Mouse (Mus musculus): ENCODE measurements around the gene 1700129C05Rik. TPM values are rescaled to one million over a fixed set of nuclear protein-coding genes. Genes with fewer than 3 reads are reported as not detected.

Gene 1700129C05Rik
- polyA plus RNA-seq, 1 experiment from 2014 or later: not detected

DNA sequence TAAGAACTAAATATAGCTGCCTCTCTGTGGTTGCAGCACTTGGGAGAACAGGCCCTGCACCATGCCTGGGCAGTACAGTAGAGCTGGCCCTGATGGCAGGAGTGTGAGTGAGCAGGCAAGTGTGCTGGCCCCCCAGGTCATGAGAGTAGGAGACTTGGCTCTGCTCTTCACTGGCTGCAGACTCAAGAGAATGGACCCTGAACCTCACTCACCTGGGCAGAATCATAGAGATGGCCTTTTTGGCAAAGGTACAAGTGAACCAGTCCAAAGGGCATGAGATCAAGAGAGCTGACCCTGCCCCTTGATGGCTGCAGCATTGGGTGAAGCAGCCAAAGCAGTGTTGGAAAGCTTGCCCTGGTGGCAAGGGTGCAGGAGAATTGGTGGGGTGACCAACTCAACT lies 49.1 kb downstream of the 1700129C05Rik start:
- no peak overlapping the region for H3K4me3 ChIP-seq (ENCODE audit: low read depth, low read length)
- H3K27ac ChIP-seq (replicated peaks; ENCODE audit: low read depth, low read length): no peak overlapping the region
- no peaks in the 10 kb centered on the region for H3K4me1 ChIP-seq (ENCODE audit: control insufficient read depth, insufficient read depth, low read length)
- no peaks in the 10 kb centered on the region for H3K36me3 ChIP-seq (ENCODE audit: control insufficient read depth, insufficient read depth, low read length)
- H3K9me3 ChIP-seq (ENCODE audit: control insufficient read depth, low read length): no peaks in the 10 kb centered on the region
- no peaks in the 10 kb centered on the region for H3K27me3 ChIP-seq (replicated peaks; ENCODE audit: control insufficient read depth, insufficient read depth, low read length)
- DNase-seq (ENCODE audit: low spot score) (no peak), ATAC-seq (ENCODE audit: low read depth) (no peak)
- no peak overlapping the region for H3K4me2 ChIP-seq (ENCODE audit: low read depth, low read length)
- no peak overlapping the region for H3K9ac ChIP-seq (ENCODE audit: low read depth, low read length)

DNA sequence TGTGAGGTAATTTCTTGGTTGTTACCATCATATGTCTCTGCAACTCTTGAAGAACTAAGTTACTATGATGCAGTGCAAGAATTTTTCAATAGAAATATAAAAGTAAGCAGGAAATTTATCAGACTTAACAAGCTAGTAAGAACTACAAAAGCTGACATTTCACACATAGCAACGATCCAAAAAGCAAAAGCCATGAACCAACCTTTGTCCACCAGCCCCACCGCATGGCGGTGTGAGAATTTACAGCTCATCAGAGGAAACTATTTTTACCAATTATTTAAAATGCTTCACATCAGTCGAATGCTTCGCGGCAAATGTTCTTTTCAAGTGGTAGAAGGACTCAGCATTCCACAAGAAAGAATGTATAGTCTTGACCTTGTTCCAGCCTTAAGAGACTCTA lies 58.3 kb downstream of the 1700129C05Rik start:
- WGBS: 27% methylated on average over 6 of the region's 6 CpGs
- H3K27me3 ChIP-seq (replicated peaks; ENCODE audit: control insufficient read depth, insufficient read depth, low read length): no peaks in the 10 kb centered on the region
- H3K27ac ChIP-seq (replicated peaks; ENCODE audit: low read depth, low read length): no peak overlapping the region
- H3K9me3 ChIP-seq (ENCODE audit: control insufficient read depth, low read length): no peaks in the 10 kb centered on the region
- H3K4me1 ChIP-seq (ENCODE audit: control insufficient read depth, insufficient read depth, low read length): no peaks in the 10 kb centered on the region
- H3K4me2 ChIP-seq (ENCODE audit: low read depth, low read length): no peak overlapping the region
- peak; percentile 74 for DNase-seq (ENCODE audit: low spot score)
- no peak overlapping the region for H3K4me3 ChIP-seq (ENCODE audit: low read depth, low read length)
- no peak for ATAC-seq (ENCODE audit: low read depth)
- no peaks in the 10 kb centered on the region for H3K36me3 ChIP-seq (ENCODE audit: control insufficient read depth, insufficient read depth, low read length)
- H3K9ac ChIP-seq (ENCODE audit: low read depth, low read length): no peak overlapping the region

Other genes starting within 250 kb of the 1700129C05Rik start
- not detected in 2 replicates for gene Gm5142, start 35.9 kb upstream of the 1700129C05Rik start, polyA plus RNA-seq (2014; fragmentation: Nextera tagmentation; extraction: Ambion mirVana)
- gene Rcbtb1, start 58.3 kb upstream of the 1700129C05Rik start, polyA plus RNA-seq (2014; fragmentation: Nextera tagmentation; extraction: Ambion mirVana): 40.0 and 45.5 TPM in 2 replicates
- not detected in 2 replicates for gene Gm6904, start 117.3 kb upstream of the 1700129C05Rik start, polyA plus RNA-seq (2014; fragmentation: Nextera tagmentation; extraction: Ambion mirVana)
- gene Phf11a, start 154.6 kb upstream of the 1700129C05Rik start, polyA plus RNA-seq (2014; fragmentation: Nextera tagmentation; extraction: Ambion mirVana): 0.22 TPM in 1 of 2 replicates, not detected in the other
- 0.72 and 1.1 TPM in 2 replicates for gene Phf11b, start 198.5 kb upstream of the 1700129C05Rik start, polyA plus RNA-seq (2014; fragmentation: Nextera tagmentation; extraction: Ambion mirVana)
- 1.3 and 2.1 TPM in 2 replicates for gene Phf11d, start 222.6 kb upstream of the 1700129C05Rik start, polyA plus RNA-seq (2014; fragmentation: Nextera tagmentation; extraction: Ambion mirVana)

All from embryonic facial prominence, embryonic 14.5 days (tissue).